Mouse (Mus musculus) bone marrow macrophage, adult 2 months (primary cell): Measurements from ENCODE around the gene Tmem115.

Experiments
- CTCF ChIP-seq: IDR thresholded peaks from 2 replicates; pipeline ENCODE4 v1.5.1; 2012; ENCODE audit warnings: low read depth, mild to moderate bottlenecking, low read length, moderate library complexity
- POLR2A ChIP-seq: IDR thresholded peaks from 2 replicates; pipeline ENCODE4 v1.6.1; 2012; ENCODE audit warnings: mild to moderate bottlenecking, low read depth, low read length, borderline replicate concordance

- TF ChIP-seq CTCF (no peak), POLR2A (no peak)
These were observed 45.5 kb downstream of the Tmem115 start for GRCm38 (mm10) chr9:107579023-107579900.
